Mouse (Mus musculus): ENCODE results near the gene Samd4.

- TF ChIP-seq CTCF (IDR thresholded peaks at IDR 0.05) = no peak
- TF ChIP-seq EP300 (IDR thresholded peaks at IDR 0.05) = no peak
Observed at GRCm38 (mm10) chr14:46902498-46903087, 19.9 kb downstream of the Samd4 start.
